Mouse (Mus musculus) liver, embryonic 14.5 days (tissue): ENCODE data around the gene Aldh3b3.

Source experiments
- CTCF ChIP-seq: IDR thresholded peaks from 2 replicates; pipeline ENCODE4 v1.5.1; 2016; ENCODE audit warnings: antibody characterized with exemption, low read depth, control low read depth
- EP300 ChIP-seq: IDR thresholded peaks from 2 replicates; pipeline ENCODE4 v1.6.1; 2016; ENCODE audit warnings: antibody characterized with exemption, low read depth

- no peak for TF ChIP-seq CTCF
- TF ChIP-seq EP300, result no peak
Measured at GRCm38 (mm10) chr19:4017921-4018587, 59.6 kb downstream of the Aldh3b3 start.
